Mouse (Mus musculus) spleen, postnatal 0 days (tissue): ENCODE measurements around the gene Fyb2. TPM values are rescaled to one million over a fixed set of nuclear protein-coding genes. Genes with fewer than 3 reads are reported as not detected.

ENCODE experiments used
- polyA plus RNA-seq: library from polyadenylated mRNA; unstranded; fragments of >200 nt; fragmentation: Nextera tagmentation; extraction: Ambion mirVana; gene quantifications from 2 replicates; pipeline ENCODE4 v1.2.1, GENCODE M21; 2015

The Fyb2 gene
- polyA plus RNA-seq, result 0.15 TPM in 1 of 2 replicates, not detected in the other

DNA sequence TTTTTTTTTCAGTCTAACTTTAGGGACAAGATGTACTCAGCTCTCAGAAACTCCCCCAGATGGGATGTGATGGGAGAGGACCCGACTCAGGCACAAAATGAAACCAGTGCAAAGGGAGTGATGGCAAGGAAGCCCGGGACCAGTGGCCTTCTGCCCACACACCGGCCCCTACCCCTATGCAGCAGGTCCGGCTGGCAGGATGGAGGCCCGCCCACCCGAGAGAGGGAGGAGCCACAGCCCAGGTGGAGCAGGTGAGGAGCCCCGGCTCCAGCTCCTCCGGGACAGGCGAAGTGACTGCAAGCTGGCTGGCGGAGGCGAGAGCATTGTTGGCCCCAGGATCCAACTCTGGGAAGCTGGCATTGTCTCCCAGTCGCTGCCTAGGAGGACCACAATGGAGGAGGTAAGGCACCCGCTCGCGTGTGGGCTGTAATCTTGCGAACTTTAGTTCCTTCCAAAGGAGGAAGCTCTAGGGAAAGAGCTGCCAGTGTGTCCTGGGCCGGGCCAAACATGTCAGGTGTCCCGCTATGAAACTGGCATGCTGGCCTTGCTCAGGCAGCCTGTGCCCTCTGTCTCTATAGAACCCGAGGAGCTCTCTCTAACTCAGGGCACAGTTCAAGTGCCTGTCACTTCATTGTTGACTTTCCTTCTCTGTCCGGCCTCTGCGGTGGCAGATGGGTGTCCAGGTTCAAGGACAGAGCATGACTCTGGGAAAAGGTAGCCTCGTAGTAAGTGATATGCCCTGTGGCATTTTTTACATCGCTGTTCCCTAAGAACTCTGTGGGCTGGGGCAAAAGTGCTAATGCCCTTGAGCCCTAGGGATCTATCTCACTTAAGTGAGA is at the start of gene Fyb2:
Fyb2 (plus strand) TSS at position 166 of the 839 bp plus-strand sequence.

DNA sequence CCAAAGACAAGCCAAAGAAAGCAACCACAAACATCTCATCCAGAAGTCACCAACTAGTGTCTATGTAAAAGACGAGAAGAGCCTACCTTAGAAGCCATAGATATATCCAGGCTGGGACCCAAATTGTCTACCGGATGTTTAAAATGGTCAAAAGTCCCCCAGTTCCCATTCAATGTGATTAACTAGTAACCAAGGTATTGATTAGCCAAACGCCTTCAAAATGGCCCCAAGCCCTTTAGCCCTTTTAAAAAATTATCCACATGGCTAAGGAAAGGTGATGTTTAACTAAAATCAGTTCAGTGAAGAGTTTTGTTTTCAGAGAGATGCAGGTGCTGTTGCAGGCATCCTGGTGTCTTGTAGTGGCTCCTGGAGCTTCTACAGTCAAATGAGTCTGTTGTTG is 36.9 kb upstream of the Fyb2 start, which contains the start of gene C8a:
C8a (minus strand) TSS at position 76 of the 400 bp plus-strand sequence.

Other genes with a start within 250 kb of the Fyb2 start
- gene C8b, start 147.1 kb upstream of the Fyb2 start, polyA plus RNA-seq, result not detected in 2 replicates
- not detected in 2 replicates for gene Gm17662, start 56.1 kb upstream of the Fyb2 start, polyA plus RNA-seq
- not detected in 2 replicates for gene C8a, start 37.1 kb upstream of the Fyb2 start, polyA plus RNA-seq
- 0.05 and 0.07 TPM in 2 replicates for gene Prkaa2, start 196.4 kb downstream of the Fyb2 start, polyA plus RNA-seq
- gene Plpp3, start 243.9 kb downstream of the Fyb2 start, polyA plus RNA-seq, result 20.3 and 27.3 TPM in 2 replicates